ENCODE assay signal across 8 mouse cellular contexts in genomic region chr11:94992480-94992753, GRCm38 (mm10). TPM values are rescaled to one million over a fixed set of nuclear protein-coding genes. Genes with fewer than 3 reads are reported as not detected.
A peak's percentile ranks its signal among the peaks of the same experiment; 100 is the strongest.
DNase-seq lines count a peak whose midpoint lies in the region; ATAC-seq and TF ChIP-seq lines count a peak whose summit lies in the region.

No protein-coding gene starts in this region.

- peak overlapping the region; percentile 86 for H3K9ac ChIP-seq in hindbrain, embryonic 16.5 days (ENCODE audit: low read depth, low read length)
- peak overlapping the region; percentile 98 for H3K9ac ChIP-seq in midbrain, embryonic 13.5 days (replicated peaks)

- ATAC-seq in hindbrain, embryonic 16.5 days: no peak
- ATAC-seq in midbrain, embryonic 13.5 days: no peak
- ATAC-seq in inflammation-experienced regulatory T-cells, adult 6 months: no peak

- H3K4me2 ChIP-seq in hindbrain, embryonic 16.5 days (ENCODE audit: low read length): peak overlapping the region; percentile 96
- H3K4me2 ChIP-seq in midbrain, embryonic 13.5 days (replicated peaks): peak overlapping the region; percentile 99

- peak overlapping the region; percentile 98 for H3K27ac ChIP-seq in left cerebral cortex, adult 2 months
- H3K27ac ChIP-seq in embryonic facial prominence, embryonic 10.5 days (replicated peaks): peak overlapping the region; percentile 96
- peak overlapping the region; percentile 95; the same call in 1 of the 2 replicates for H3K27ac ChIP-seq in hindbrain, embryonic 16.5 days (ENCODE audit: low read depth, low read length)
- peak overlapping the region; percentile 95 for H3K27ac ChIP-seq in midbrain, embryonic 13.5 days

- H3K36me3 ChIP-seq in embryonic facial prominence, embryonic 10.5 days (replicated peaks): peaks cover 36% of the 10 kb centered on the region
- peaks cover 4% of the 10 kb centered on the region; the same call in 1 of the 2 replicates for H3K36me3 ChIP-seq in hindbrain, embryonic 16.5 days (ENCODE audit: control insufficient read depth, insufficient read depth, low read length)
- H3K36me3 ChIP-seq in midbrain, embryonic 13.5 days: peaks cover 28% of the 10 kb centered on the region

- no peak for TF ChIP-seq CTCF in left cerebral cortex, adult 2 months (IDR thresholded peaks at IDR 0.05)

- no peak for DNase-seq in left cerebral cortex, adult 2 months (ENCODE audit: extremely low spot score in 1 of 2, low spot score in 2 of 2)
- no peak for DNase-seq in left cerebral cortex, postnatal 14 days (ENCODE audit: low spot score in 2 of 2)
- no peak for DNase-seq in embryonic facial prominence, embryonic 10.5 days (ENCODE audit: low spot score)
- DNase-seq in left cerebral cortex, adult 18-20 months (ENCODE audit: low spot score in 2 of 2): no peak
- no peak for DNase-seq in cerebellum, adult 11 months

- no peaks in the 10 kb centered on the region for H3K9me3 ChIP-seq in embryonic facial prominence, embryonic 10.5 days
- no peaks in the 10 kb centered on the region for H3K9me3 ChIP-seq in hindbrain, embryonic 16.5 days (ENCODE audit: control insufficient read depth, low read length)
- H3K9me3 ChIP-seq in midbrain, embryonic 13.5 days: no peaks in the 10 kb centered on the region

- peaks cover 86% of the 10 kb centered on the region for H3K4me1 ChIP-seq in embryonic facial prominence, embryonic 10.5 days
- H3K4me1 ChIP-seq in hindbrain, embryonic 16.5 days (ENCODE audit: control insufficient read depth, insufficient read depth, low read depth, low read length): peaks cover 54% of the 10 kb centered on the region
- peaks cover 75% of the 10 kb centered on the region for H3K4me1 ChIP-seq in midbrain, embryonic 13.5 days (replicated peaks)

- intact Hi-C loops in left cerebral cortex, adult 2 months (cut with DNase I): loop anchor here (10.0 kb wide), 1 partner anchor 668 kb away; the partner anchor contains the start of genes Ankrd40 and Luc7l3
- intact Hi-C loops in left cerebral cortex, postnatal 14 days (cut with DNase I): no loop called here

- peak overlapping the region; percentile 71 for H3K4me3 ChIP-seq in left cerebral cortex, adult 2 months
- peak overlapping the region; percentile 87 for H3K4me3 ChIP-seq in embryonic facial prominence, embryonic 10.5 days
- peak overlapping the region; percentile 68 for H3K4me3 ChIP-seq in hindbrain, embryonic 16.5 days (ENCODE audit: low read length)
- peak overlapping the region; percentile 87 for H3K4me3 ChIP-seq in midbrain, embryonic 13.5 days (replicated peaks)

- WGBS in embryonic facial prominence, embryonic 10.5 days: 1% methylated on average over 20 of the region's 20 CpGs
- WGBS in hindbrain, embryonic 16.5 days: 1% methylated on average over 20 of the region's 20 CpGs
- WGBS in midbrain, embryonic 13.5 days: 0% methylated on average over 20 of the region's 20 CpGs

- no peaks in the 10 kb centered on the region for H3K27me3 ChIP-seq in embryonic facial prominence, embryonic 10.5 days (replicated peaks; ENCODE audit: low read depth, poor library complexity, severe bottlenecking)
- H3K27me3 ChIP-seq in hindbrain, embryonic 16.5 days (replicated peaks; ENCODE audit: control insufficient read depth, insufficient read depth, low read length): no peaks in the 10 kb centered on the region
- H3K27me3 ChIP-seq in midbrain, embryonic 13.5 days: no peaks in the 10 kb centered on the region

RNA-seq across cellular contexts. Expression of gene Ppp1r9b, which starts 1.6 kb away (rescaled TPM):
- total RNA-seq in left cerebral cortex, adult 2 months (2021): 100 to 1,000 TPM; 709 to 735 TPM
- total RNA-seq in left cerebral cortex, postnatal 14 days (2021): 100 to 1,000 TPM; 505 to 506 TPM
- 8.3 and 9.4 TPM in 2 replicates for polyA plus RNA-seq in embryonic facial prominence, embryonic 10.5 days (2016; fragmentation: Nextera tagmentation; extraction: Ambion mirVana)
- polyA plus RNA-seq in hindbrain, embryonic 16.5 days (2015; fragmentation: Nextera tagmentation; extraction: Ambion mirVana): 17.8 and 18.8 TPM in 2 replicates
- polyA plus RNA-seq in midbrain, embryonic 13.5 days (2015; fragmentation: Nextera tagmentation; extraction: Ambion mirVana): 17.4 and 17.8 TPM in 2 replicates
- total RNA-seq in left cerebral cortex, adult 18-20 months (2021): 100 to 1,000 TPM; 737 to 747 TPM
- polyA plus RNA-seq in inflammation-experienced regulatory T-cells, adult 6 months (2017; shearing (Covaris generic)): 10 to 100 TPM; 19.1 to 24.8 (median 24.8) TPM

RNA-seq across cellular contexts. Expression of gene Sgca, which starts 16.3 kb away (rescaled TPM):
- total RNA-seq in left cerebral cortex, adult 2 months (2021): under 1 TPM in 1 of 2 experiments, not detected in 1; 0.35 TPM
- total RNA-seq in left cerebral cortex, postnatal 14 days (2021): under 1 TPM; 0.55 to 0.68 TPM
- polyA plus RNA-seq in embryonic facial prominence, embryonic 10.5 days (2016; fragmentation: Nextera tagmentation; extraction: Ambion mirVana): 0.17 TPM in 1 of 2 replicates, not detected in the other
- polyA plus RNA-seq in hindbrain, embryonic 16.5 days (2015; fragmentation: Nextera tagmentation; extraction: Ambion mirVana): 0.24 and 1.3 TPM in 2 replicates
- polyA plus RNA-seq in midbrain, embryonic 13.5 days (2015; fragmentation: Nextera tagmentation; extraction: Ambion mirVana): 0.17 TPM in 1 of 2 replicates, not detected in the other
- not detected for total RNA-seq in left cerebral cortex, adult 18-20 months (2021)
- not detected for polyA plus RNA-seq in inflammation-experienced regulatory T-cells, adult 6 months (2017; shearing (Covaris generic))

RNA-seq across cellular contexts. Expression of gene Samd14, which starts 17.3 kb away (rescaled TPM):
- total RNA-seq in left cerebral cortex, adult 2 months (2021): 10 to 100 TPM; 25.1 to 30.1 TPM
- total RNA-seq in left cerebral cortex, postnatal 14 days (2021): 10 to 100 TPM; 48.5 to 52.2 TPM
- 35.5 and 42.5 TPM in 2 replicates for polyA plus RNA-seq in embryonic facial prominence, embryonic 10.5 days (2016; fragmentation: Nextera tagmentation; extraction: Ambion mirVana)
- polyA plus RNA-seq in hindbrain, embryonic 16.5 days (2015; fragmentation: Nextera tagmentation; extraction: Ambion mirVana): 160 and 181 TPM in 2 replicates
- polyA plus RNA-seq in midbrain, embryonic 13.5 days (2015; fragmentation: Nextera tagmentation; extraction: Ambion mirVana): 123 and 141 TPM in 2 replicates
- 10 to 100 TPM; 25.8 to 33.7 TPM for total RNA-seq in left cerebral cortex, adult 18-20 months (2021)
- under 1 TPM; 0.18 to 0.61 (median 0.46) TPM for polyA plus RNA-seq in inflammation-experienced regulatory T-cells, adult 6 months (2017; shearing (Covaris generic))

RNA-seq across cellular contexts. Expression of gene Hils1, which starts 25.0 kb away (rescaled TPM):
- total RNA-seq in left cerebral cortex, adult 2 months (2021): not detected
- total RNA-seq in left cerebral cortex, postnatal 14 days (2021): not detected
- polyA plus RNA-seq in embryonic facial prominence, embryonic 10.5 days (2016; fragmentation: Nextera tagmentation; extraction: Ambion mirVana): not detected in 2 replicates
- polyA plus RNA-seq in hindbrain, embryonic 16.5 days (2015; fragmentation: Nextera tagmentation; extraction: Ambion mirVana): not detected in 2 replicates
- polyA plus RNA-seq in midbrain, embryonic 13.5 days (2015; fragmentation: Nextera tagmentation; extraction: Ambion mirVana): not detected in 2 replicates
- total RNA-seq in left cerebral cortex, adult 18-20 months (2021): not detected
- polyA plus RNA-seq in inflammation-experienced regulatory T-cells, adult 6 months (2017; shearing (Covaris generic)): not detected

RNA-seq across cellular contexts. Expression of gene Pdk2, which starts 48.7 kb away (rescaled TPM):
- 100 to 1,000 TPM; 109 to 112 TPM for total RNA-seq in left cerebral cortex, adult 2 months (2021)
- 10 to 100 TPM; 69.2 to 75.4 TPM for total RNA-seq in left cerebral cortex, postnatal 14 days (2021)
- polyA plus RNA-seq in embryonic facial prominence, embryonic 10.5 days (2016; fragmentation: Nextera tagmentation; extraction: Ambion mirVana): 12.9 and 16.0 TPM in 2 replicates
- 34.6 and 42.1 TPM in 2 replicates for polyA plus RNA-seq in hindbrain, embryonic 16.5 days (2015; fragmentation: Nextera tagmentation; extraction: Ambion mirVana)
- 21.4 and 24.7 TPM in 2 replicates for polyA plus RNA-seq in midbrain, embryonic 13.5 days (2015; fragmentation: Nextera tagmentation; extraction: Ambion mirVana)
- 100 to 1,000 TPM; 116 to 128 TPM for total RNA-seq in left cerebral cortex, adult 18-20 months (2021)
- 1 to 10 TPM; 2.4 to 9.2 (median 8.2) TPM for polyA plus RNA-seq in inflammation-experienced regulatory T-cells, adult 6 months (2017; shearing (Covaris generic))

Comparison
In these comparisons a context has a peak if more than half of its experiments do, and no peak if none do; other contexts are left out.
1. RNA of gene Samd14, which starts 17.3 kb away (polyA plus RNA-seq): 160 to 181 TPM in hindbrain, embryonic 16.5 days, 123 to 141 TPM in midbrain, embryonic 13.5 days and 35.5 to 42.5 TPM in embryonic facial prominence, embryonic 10.5 days; 0.18 to 0.61 TPM in inflammation-experienced regulatory T-cells, adult 6 months; every median in the first group is over 10 times any median in the second.
2. Peak in every context shown above with its lines, with median percentiles within 50 percentile points of each other: H3K27ac ChIP-seq and H3K4me3 ChIP-seq.